Mouse (Mus musculus) layer of hippocampus, postnatal 25 days (tissue): ENCODE results near the gene Rac3. TPM values are rescaled to one million over a fixed set of nuclear protein-coding genes. Genes with fewer than 3 reads are reported as not detected.
"Not testable (repeated sequence)": the region's sequence is repeated elsewhere in the genome, so short reads cannot be mapped to it uniquely, and the experiment has no call there.

Experiments used
- DNase-seq, 2 experiments: peaks; one replicate each; pipeline ENCODE4 v3.0.0; 2022; ENCODE audit warnings: mixed read lengths in 2 of 2, low spot score in 1 of 2; ENCODE audit errors: extremely low spot score in 1 of 2
- total RNA-seq, 2 experiments: library from RNA; stranded (reverse); gene quantifications; 2 replicates each; pipeline ENCODE4 v1.2.3; 2021

Rac3 gene
- total RNA-seq, result 10 to 100 TPM; 33.7 to 46.8 TPM

DNA sequence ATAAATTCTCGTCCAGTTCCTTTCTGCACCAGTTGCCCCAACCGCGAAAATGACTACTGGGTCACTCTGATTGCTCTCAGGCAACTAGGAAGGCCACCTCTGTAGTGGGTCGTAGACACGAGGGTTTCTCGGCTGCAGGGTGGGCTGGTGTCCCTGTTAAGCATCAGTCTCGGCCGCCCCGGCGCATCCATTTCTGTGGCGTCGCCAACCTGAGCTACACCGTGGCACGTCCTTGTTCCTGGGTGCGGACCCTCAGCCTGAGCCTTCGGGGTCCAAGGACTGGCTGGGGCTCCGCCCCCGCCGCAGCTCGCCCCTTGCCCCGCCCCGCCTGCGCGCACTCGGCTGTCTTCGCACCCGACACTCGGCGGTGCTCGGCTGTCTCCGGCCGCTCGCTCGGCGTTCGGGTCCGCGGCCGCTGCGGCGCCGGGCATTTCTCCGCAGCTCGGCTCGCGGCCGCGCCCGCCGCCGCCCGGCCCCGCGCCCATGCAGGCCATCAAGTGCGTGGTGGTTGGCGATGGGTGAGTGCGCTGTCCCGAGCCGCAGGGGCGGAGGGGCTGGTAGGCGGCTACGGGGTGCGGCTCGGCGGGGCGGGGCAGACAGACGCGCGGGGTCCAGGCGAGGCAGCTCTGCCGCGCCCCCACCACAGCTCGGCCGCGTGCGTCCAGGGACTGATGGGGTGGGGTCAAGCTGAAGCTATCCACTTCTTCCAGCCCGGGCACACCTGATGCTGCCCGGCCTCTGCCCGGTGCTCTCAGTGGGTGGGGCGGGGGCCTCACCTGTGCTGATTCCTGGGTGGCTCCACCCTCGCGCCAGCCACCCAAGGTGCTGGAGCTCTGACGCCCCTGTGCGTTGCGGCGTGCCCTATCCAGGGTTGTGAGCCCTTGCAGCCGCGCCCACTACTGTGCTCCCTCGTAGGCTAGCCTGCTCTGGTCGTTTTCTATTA lies at the start of gene Rac3:
Gene Rac3, plus strand, starts transcription at position 347 of the 943 bp plus-strand sequence.
- peak; percentile 49 to 69 for DNase-seq

DNA sequence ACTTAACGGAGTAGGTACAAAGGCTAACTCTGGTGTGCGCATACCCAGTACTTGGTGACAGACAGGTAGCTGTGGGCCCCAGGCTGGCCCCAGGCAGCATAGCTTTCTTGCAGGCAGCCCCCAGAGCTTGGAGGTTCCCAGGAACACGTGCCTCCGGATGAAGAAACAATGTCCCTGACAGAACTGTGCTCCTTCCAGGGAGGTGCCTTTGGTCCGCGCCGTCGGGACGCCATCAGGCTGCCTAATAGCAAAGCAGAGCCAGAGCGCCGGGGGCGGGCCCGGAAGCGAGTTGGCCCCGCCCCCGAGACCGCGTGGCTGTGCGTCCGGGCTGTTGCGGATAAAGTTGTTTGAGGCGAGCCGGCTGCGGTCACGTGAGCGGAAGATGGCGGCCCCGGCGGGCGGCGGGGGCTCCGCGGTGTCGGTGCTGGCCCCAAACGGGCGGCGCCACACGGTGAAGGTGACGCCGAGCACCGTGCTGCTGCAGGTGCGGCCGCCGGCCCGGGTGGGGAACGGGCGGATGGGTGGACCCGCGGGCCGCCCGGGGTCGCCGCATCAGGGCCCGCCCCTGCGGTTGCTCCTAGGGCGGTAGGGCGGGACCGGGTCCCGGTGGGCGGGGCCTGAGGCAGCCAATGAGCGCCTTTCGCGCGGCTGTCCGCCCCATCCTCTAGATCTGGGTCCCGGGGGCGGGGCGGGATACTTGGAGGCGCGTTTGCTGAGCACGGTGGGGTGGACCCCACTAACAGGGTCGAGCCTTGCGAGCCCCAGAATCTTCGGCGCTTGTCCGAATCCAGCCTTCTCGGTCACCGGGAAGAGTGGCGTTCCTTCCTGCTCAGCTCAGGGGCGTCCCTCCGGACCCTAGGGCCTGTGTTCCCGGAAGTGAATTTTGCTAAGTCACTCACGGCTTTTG lies 48.3 kb upstream of the Rac3 start, which contains the start of gene Aspscr1:
Gene Aspscr1, plus strand, starts transcription at position 287 of the 907 bp plus-strand sequence.
- DNase-seq, result peak; percentile 82 to 85

DNA sequence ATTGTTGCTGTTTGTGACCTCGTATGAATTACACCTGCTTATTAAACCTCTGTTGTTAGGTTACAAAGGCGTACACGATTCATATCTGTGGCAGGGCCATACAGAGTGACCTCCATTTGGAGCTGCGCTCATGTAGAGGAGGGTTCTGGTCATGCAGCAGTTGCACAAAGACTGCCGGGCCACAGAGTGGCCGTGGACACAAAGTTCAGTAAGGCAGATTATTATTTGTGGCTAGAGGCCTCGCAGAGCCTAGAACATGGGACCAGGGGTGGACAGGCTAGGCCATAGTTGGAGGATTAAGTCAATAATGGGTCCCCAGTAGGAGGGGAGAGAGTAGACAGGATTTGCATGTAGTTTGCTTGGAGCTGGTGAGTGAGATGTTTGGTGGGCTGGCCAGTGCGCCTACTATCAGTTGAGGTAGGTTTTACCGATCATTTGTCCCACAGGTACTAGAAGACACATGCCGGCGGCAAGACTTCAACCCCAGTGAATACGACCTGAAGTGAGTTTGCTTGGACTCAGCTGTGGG lies 47.6 kb upstream of the Rac3 start:
- DNase-seq, result no peak

DNA sequence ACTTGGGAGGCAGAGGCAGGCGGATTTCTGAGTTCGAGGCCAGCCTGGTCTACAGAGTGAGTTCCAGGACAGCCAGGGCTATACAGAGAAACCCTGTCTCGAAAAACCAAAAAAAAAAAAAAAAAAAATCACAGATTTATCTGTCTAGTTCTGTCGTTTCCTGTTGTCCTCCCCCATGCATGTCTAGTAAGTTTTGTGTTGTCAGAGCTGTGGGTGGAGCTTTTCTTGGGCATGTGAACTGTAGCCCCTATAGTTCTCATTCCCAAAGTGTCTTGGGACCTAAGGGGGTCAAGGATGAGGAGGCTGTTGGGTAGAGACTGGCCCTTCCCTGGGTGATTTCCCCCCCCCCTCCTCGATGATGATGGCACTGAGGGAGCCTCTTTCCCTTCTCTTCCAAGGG lies 45.4 kb upstream of the Rac3 start:
- DNase-seq, result not testable (repeated sequence)

DNA sequence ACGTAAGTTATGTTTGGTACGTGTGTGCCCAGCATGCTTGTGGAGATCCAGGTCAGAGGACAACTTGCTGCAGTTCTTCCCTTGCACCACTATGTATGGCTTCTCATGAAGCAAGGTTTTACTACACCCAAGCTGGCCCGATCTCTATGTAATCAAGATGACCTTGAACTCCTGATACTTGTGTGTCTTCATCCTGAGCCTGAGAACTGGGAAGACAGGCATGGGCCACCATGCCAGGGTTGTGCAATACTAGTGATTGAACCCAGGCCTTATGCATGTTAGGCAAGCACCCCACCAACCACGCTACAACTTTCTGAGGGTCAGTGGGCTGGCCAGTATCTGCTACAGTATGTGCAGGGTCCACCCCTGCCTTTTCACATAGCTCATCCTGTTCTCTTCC lies 44.3 kb upstream of the Rac3 start:
- DNase-seq, result no peak

DNA sequence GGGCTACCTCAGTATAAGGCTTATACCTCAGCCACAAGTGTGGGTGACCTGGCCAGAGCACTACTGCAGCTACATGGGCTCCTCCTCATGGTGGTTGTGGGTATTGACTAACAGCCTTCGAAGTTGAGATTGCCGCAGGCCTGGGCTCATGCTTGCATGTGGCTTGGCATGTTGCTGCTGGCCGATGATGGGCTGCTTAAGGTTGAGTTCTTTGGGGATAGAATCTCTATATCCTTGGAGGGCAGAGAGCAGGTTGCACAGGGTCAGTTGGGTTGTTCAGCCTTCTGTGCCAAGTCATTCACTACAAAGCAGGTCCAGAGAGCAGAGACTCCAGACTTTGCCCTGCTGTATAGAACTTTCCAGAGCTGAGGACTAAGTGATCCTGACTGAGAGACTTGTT lies 41.4 kb upstream of the Rac3 start:
- no peak for DNase-seq

DNA sequence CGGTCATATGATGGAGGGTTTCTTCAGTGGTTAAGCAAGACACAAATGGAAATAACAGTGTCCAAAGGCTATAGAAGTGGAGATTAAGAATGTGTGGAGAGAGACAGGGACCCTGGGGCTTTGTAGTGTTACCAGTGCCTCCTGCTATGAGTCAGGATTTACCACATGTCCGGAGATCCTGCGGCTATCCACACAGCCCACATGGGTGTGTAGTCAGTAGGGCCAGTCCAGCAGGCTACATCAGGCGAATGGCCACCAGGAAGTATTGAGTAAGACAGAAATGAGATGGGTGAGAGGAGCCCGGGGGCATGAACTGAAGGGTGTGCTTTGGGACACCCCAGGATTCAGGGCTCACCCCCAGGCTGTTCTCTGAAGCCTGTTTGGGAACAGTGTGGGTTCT lies 38.6 kb upstream of the Rac3 start:
- DNase-seq, result no peak

DNA sequence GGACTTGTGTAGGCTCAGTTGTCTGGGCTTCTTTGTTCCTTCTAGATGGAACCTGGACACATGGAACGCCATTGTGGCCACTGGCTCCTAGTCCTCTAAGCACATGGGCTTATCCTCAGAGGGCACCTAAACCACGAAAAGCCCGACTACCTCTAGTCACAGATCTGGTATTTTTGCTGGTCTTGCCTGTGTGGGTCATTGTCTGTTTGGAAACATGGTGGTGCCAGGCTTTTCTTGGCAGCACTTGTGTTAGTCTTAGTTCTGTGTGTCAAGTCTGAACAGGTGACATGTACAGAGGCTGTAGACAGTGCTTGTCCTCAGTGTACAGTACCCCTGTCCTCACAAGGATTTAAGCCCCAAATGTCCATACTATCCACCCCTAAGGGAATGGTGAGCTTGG lies 37.7 kb upstream of the Rac3 start:
- no peak for DNase-seq

DNA sequence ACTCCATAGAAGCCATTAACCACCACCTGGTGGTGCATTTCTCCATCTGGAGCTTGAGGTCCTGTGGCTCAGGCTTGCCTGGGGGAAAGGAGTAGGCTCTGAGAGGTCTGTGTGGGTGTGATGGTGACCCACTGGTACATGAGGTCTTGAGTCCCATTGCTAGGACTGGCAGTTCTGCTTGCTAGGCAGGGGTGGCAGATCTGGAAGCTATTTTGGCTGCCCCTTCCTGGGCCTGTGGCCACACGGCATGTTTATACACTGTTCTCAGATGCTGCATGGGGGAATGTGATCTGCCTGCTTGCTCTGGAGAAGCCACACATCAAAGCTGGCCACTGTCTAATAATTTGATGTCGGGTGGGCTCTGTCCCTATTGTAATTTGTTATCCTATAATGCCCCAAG lies 37.2 kb upstream of the Rac3 start:
- DNase-seq, result no peak

DNA sequence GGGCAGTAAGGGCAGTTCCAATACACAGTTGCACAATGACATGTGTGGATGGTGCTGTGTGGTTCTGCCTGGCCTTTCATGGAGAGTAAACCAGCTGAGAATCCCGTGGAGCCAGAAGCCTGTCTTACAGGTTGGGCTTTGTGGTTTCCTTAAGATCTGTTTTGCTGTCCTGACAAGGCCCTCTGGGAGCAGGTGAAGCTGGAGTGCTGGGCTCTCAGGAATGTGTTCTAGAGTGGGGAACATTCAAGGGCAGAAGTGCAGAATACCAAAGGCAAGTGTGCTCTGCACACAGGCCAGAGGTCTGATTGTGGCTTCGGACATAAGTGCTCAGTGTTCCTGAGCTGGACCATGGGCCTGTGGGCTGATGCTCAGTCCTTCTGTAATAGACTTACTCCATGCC lies 36.6 kb upstream of the Rac3 start:
- DNase-seq, result no peak

DNA sequence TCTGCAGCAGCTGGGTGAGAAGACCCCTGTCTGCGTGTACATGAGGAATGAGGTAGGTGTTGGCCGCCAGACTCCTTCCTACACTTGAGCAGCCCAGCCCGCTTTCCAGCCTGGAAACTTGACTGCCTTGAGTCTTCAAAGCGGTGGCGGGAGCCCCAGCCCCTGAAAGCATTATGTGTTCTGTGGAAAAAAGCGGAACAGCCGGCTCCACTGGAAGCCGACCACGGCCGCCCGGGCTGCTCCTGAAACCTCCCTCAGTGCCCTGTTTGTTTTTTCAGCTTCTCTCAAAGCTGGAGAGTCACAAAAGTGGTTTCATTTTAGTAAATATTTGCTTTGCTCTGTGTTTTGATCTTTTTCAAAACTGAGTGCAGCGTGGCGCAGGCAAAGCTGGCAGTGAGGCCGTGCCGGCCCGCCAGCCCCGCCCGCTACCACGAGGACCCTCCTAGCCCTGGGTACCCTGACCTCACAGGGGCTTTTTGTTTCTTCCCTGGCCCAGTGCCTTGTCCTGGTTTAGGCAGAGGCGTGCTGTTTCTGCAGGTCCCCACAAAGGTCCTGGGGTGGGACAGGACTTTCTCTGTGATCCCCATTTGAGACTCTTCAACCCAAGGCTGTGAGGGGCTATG lies 34.5 kb upstream of the Rac3 start:
- DNase-seq, result no peak

DNA sequence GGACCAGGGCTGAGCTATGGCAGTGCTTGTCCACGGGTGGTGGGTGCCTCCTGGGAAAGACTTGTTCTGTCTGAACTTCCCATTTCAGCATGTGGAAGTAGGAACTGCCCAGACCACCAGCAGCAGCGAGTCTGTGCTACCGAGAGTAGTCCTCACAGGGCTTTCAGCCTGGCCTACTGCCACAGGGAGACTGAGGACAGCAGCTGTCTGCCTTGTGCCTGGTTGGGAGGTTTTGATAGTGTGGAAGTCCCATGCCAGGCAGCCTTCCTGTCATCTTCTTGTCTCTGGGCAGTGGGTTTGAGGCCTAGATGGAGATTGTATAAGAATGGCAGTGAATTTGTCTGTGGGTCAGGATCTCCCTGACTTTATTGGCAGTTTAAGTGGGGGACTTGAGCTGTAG lies 31.9 kb upstream of the Rac3 start:
- no peak for DNase-seq

DNA sequence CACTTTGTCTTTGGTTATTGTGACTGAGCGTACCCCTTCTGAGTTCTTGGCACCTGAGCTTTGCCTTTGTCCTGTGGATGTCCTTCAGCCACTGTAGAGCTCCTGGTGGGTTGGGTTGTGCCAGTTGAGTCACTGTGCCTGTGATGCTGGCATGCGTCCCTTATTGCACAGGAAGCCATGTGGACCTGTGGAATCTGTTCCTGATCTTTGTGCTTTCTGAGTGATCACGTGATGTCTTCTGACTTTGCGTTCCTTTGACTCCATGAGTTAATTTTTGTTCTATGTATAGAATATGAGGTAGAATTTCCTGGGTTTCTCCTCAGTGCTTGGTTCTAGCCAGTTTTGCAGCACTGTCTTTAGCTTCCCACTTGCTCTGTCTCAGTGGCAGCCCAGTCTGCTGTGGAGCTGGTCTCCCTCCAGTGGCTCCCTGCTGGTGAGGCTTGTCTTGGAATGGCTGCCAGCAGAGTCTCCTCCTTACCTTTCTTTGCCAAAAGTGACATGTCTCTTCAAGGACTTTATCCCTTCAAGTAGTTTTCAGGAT lies 28.7 kb upstream of the Rac3 start:
- DNase-seq, result no peak

DNA sequence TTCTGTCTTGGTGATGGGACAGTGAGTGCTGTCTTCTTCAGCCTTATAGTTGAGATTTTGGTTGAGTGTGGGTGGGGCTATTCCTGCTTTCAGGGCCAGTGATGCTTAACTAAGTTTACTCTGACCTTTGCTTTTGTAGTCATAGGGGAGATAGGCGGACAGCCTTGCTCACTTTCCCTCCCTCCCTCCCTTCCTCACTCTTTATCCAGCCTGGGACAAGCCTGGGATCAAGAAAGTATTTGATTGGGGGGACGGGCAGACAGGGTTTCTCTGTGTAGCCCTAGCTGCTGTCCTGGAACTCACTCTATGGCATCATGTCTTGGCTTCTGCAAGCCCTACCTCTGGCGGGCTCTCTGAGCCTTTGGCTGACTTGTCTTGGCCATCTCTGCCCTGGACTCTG lies 27.8 kb upstream of the Rac3 start:
- DNase-seq, result no peak

DNA sequence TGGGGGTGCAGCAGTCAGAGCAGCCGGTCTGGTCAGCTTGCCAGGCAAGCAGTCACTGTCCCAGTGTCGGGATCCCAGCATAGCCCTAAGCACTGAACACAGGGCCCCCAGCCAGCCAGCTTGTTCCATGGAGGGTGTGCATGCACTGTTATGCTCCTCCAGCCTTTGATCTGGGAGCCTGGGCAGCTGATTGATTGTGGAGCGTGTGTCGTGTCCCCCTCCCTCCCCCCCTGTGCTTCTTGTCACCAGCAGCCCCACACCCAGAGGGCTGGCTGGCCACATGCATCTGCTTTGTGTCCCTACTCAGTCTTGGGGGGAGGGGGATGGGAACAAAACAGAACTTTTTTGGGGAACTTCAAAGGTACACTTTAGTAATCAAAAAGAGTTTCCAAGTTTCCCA lies 26.1 kb upstream of the Rac3 start:
- no peak for DNase-seq

DNA sequence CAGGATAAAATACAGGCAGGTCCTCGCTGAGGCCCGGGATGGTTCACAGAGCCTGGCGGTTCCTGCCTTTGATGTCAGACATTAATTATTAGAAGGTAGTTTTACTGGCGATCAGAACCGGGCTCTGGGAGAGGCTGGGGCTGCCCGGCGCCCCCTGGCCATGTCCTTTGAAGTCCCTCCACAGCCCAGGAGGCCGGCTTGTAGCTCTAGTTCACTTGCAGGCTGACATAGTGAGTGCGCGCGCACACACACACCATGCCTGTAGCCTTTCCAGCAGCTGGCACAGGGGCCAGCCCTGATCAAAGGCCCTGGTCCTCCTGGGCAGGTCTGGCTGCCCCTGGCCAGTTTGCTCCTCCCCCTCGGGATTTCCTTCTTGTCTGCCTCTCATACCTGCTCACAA lies 25.6 kb upstream of the Rac3 start:
- no peak for DNase-seq

DNA sequence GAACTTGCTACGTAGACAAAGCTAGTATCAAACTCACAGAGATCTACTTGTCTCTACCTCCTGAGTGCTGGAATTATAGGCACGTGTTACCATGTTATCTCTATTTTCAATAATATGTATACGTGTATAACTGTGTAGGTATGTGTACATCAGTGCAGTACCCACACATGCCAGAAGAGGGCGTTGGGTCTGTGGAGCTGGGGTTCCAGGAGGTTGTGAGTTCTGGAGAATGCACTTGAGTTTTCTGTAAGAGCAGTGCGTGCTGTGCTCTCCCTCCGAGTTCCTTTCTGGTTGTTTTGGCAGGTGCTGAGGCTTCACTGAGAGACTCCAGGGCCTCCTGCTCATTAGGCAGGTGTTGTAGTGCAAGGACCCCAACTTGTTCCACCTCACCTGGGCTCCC lies 24.7 kb upstream of the Rac3 start:
- no peak for DNase-seq

DNA sequence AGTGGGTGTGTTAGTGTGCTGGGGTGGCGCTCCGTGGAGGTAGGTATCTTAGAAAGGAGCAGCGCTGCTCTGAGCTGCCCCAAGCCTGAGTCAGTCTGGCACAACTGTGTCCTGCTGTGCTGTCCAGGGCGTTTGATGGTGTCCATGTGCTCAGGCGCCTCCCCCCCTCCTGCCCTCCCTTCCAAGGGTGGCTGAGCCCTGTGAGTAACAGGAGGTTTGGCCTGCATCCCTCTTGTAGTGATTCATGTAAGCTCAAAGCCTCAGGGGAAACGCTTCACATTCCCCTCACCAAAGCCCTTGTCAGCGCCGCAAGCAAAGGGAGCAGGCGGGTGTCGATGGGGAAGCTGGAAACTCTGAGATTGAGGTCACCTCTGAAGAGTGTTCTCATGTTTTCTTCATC lies 23.5 kb upstream of the Rac3 start:
- no peak for DNase-seq

DNA sequence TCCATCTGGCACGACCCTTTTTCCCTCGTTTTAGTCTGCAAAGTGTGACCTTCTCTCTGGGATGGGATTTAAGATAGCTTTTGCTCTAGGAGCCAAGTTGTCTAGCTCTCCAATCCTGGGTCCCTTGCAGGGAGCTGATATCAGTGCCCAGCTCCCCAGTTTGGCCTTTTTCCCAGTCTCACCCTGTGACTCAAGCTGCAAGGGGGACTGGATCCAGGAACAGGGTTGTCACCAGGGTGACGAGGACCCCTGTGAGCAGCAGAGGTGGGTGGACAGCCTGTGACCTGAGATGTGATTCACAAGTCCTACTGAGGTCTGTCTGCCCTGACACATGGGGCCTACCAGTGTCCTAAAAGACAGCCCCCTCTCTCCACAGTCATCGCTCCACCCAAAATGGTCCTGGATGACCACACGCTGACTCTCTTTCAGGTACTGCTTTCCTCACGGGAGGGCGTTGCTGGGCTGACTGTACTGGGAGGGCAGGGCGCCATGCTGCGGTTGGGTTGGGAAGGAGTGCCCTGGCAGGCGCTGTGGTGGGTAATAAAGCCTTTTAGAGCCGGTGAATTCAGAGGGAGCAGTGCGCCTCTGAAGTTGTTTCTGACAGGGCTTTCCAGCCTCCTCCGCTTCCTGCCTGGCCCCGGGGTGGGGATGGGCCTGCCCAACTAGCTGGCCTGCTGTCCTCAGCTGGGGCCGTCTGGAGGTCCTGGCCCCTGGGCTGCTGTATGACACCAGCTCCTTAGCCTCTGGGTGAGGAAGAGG lies 17.4 kb upstream of the Rac3 start:
- no peak for DNase-seq
